22 mouse cellular contexts compared by ENCODE assay signal in the genomic region with DNA sequence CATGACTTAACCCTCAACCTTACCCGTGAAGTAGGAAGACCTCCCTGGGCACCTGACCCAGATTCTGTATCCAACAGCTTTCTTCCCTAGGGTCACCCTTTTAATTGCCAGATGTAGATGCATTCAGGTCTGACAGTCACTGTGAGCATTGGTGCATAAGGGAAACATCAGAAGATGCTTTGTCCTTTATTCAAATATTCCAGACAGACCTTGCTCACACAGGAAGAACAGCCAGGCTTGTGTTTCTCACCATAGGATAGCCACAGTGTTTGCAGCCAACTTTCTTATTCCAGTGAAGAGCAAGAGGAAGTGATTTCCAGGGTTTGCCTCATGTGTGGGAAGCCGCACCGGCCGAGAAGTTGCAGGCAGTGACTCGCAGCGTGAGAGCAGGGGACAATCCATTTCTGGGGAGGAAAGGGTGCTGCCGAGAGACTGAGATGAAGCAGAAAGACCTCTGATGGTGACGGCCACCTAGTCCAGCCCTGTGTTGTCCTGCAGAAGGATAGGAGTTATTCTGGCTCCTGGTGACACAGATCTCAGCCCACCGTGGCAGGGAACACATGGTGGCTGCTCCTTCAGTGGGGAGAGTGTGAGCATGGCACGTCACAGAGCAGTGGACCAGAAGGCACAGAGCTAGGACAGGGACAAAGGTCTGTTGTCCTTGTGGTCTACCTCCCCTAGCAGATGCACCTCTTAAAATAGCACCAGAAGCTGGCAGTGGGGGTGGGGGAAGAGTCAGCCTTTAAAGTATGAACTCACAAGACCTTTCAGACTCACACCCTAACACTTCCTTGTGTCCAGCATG. TPM values are rescaled to one million over a fixed set of nuclear protein-coding genes. Genes with fewer than 3 reads are reported as not detected.
A peak's percentile ranks its signal among the peaks of the same experiment; 100 is the strongest.
DNase-seq lines count a peak whose midpoint lies in the region; ATAC-seq and TF ChIP-seq lines count a peak whose summit lies in the region.
"Had no signal": no experiment of that assay in that cellular context is flagged by ENCODE, and none has a peak within 500 bp of the region (broad histone marks: within the 10 kb centered on the region; RNA-seq: fewer than 3 reads in every experiment).

No protein-coding gene starts in this region.

- H3K27ac ChIP-seq in forebrain, embryonic 11.5 days (ENCODE audit: low read depth, low read length): no peak overlapping the region
- H3K27ac ChIP-seq in forebrain, embryonic 12.5 days: no peak overlapping the region
- H3K27ac ChIP-seq in hindbrain, embryonic 13.5 days: peak overlapping the region; percentile 12; the same call in 1 of the 2 replicates
- no peak overlapping the region for H3K27ac ChIP-seq in hindbrain, postnatal 0 days
- H3K27ac ChIP-seq in midbrain, embryonic 13.5 days: peak overlapping the region; percentile 9; the same call in 1 of the 2 replicates
- H3K27ac ChIP-seq in midbrain, postnatal 0 days (ENCODE audit: low read depth, low read length): no peak overlapping the region
- H3K27ac ChIP-seq in left cerebral cortex, adult 2 months: no peak overlapping the region
- H3K27ac ChIP-seq: embryonic facial prominence, embryonic 15.5 days; forebrain, embryonic 15.5 days; intestine, embryonic 15.5 days; lung, embryonic 15.5 days had no signal

- WGBS in forebrain, embryonic 11.5 days: 83% methylated on average over 10 of the region's 10 CpGs
- WGBS in forebrain, embryonic 12.5 days: 76% methylated on average over 10 of the region's 10 CpGs
- 70% methylated on average over 10 of the region's 10 CpGs for WGBS in hindbrain, embryonic 13.5 days
- WGBS in hindbrain, postnatal 0 days: 42% methylated on average over 10 of the region's 10 CpGs
- WGBS in midbrain, embryonic 13.5 days: 76% methylated on average over 10 of the region's 10 CpGs
- WGBS in midbrain, postnatal 0 days: 75% methylated on average over 10 of the region's 10 CpGs

- intact Hi-C loops in left cerebral cortex, adult 2 months (cut with DNase I): no loop called here

- no peak overlapping the region for H3K4me2 ChIP-seq in forebrain, embryonic 11.5 days (ENCODE audit: low read depth, low read length, severe bottlenecking)
- H3K4me2 ChIP-seq in forebrain, embryonic 12.5 days: no peak overlapping the region
- H3K4me2 ChIP-seq in hindbrain, embryonic 13.5 days: no peak overlapping the region
- no peak overlapping the region for H3K4me2 ChIP-seq in hindbrain, postnatal 0 days (ENCODE audit: low read depth, low read length)
- H3K4me2 ChIP-seq in midbrain, embryonic 13.5 days (replicated peaks): no peak overlapping the region
- no peak overlapping the region for H3K4me2 ChIP-seq in midbrain, postnatal 0 days (ENCODE audit: low read depth, low read length, poor library complexity, severe bottlenecking)
- H3K4me2 ChIP-seq: embryonic facial prominence, embryonic 15.5 days; forebrain, embryonic 15.5 days; intestine, embryonic 15.5 days; lung, embryonic 15.5 days had no signal

- no peak for TF ChIP-seq CTCF in hindbrain, postnatal 0 days (IDR thresholded peaks at IDR 0.05; ENCODE audit: low read depth)
- TF ChIP-seq CTCF in midbrain, postnatal 0 days (IDR thresholded peaks at IDR 0.05): no peak
- TF ChIP-seq CTCF in left cerebral cortex, adult 2 months (IDR thresholded peaks at IDR 0.05): no peak

- no peaks in the 10 kb centered on the region for H3K36me3 ChIP-seq in forebrain, embryonic 11.5 days (ENCODE audit: control insufficient read depth, insufficient read depth, low read length)
- H3K36me3 ChIP-seq in forebrain, embryonic 12.5 days (replicated peaks): no peaks in the 10 kb centered on the region
- H3K36me3 ChIP-seq in hindbrain, embryonic 13.5 days: no peaks in the 10 kb centered on the region
- H3K36me3 ChIP-seq in hindbrain, postnatal 0 days (ENCODE audit: insufficient read depth, low read length): no peaks in the 10 kb centered on the region
- no peaks in the 10 kb centered on the region for H3K36me3 ChIP-seq in midbrain, embryonic 13.5 days
- H3K36me3 ChIP-seq in midbrain, postnatal 0 days (ENCODE audit: insufficient read depth, low read length): no peaks in the 10 kb centered on the region
- H3K36me3 ChIP-seq: embryonic facial prominence, embryonic 15.5 days; forebrain, embryonic 15.5 days; intestine, embryonic 15.5 days; lung, embryonic 15.5 days had no signal

- no peak overlapping the region for H3K4me3 ChIP-seq in forebrain, embryonic 11.5 days (ENCODE audit: low read depth, low read length)
- H3K4me3 ChIP-seq in forebrain, embryonic 12.5 days (replicated peaks): no peak overlapping the region
- H3K4me3 ChIP-seq in hindbrain, embryonic 13.5 days: no peak overlapping the region
- no peak overlapping the region for H3K4me3 ChIP-seq in hindbrain, postnatal 0 days (ENCODE audit: low read length)
- no peak overlapping the region for H3K4me3 ChIP-seq in midbrain, embryonic 13.5 days (replicated peaks)
- no peak overlapping the region for H3K4me3 ChIP-seq in midbrain, postnatal 0 days (ENCODE audit: low read depth, low read length)
- H3K4me3 ChIP-seq in left cerebral cortex, adult 2 months: no peak overlapping the region
- H3K4me3 ChIP-seq: embryonic facial prominence, embryonic 15.5 days; forebrain, embryonic 15.5 days; intestine, embryonic 15.5 days; lung, embryonic 15.5 days had no signal

- peaks cover 10% of the 10 kb centered on the region; the same call in 1 of the 2 replicates for H3K4me1 ChIP-seq in forebrain, embryonic 11.5 days (replicated peaks; ENCODE audit: control insufficient read depth, insufficient read depth, low read length)
- peaks cover 28% of the 10 kb centered on the region for H3K4me1 ChIP-seq in forebrain, embryonic 12.5 days
- H3K4me1 ChIP-seq in hindbrain, embryonic 13.5 days (replicated peaks): peaks cover 36% of the 10 kb centered on the region
- H3K4me1 ChIP-seq in hindbrain, postnatal 0 days (ENCODE audit: insufficient read depth, low read length): peaks cover 20% of the 10 kb centered on the region
- peaks cover 37% of the 10 kb centered on the region for H3K4me1 ChIP-seq in midbrain, embryonic 13.5 days (replicated peaks)
- H3K4me1 ChIP-seq in midbrain, postnatal 0 days (ENCODE audit: insufficient read depth, low read length): peaks cover 4% of the 10 kb centered on the region; the same call in 1 of the 2 replicates

- ATAC-seq in forebrain, embryonic 11.5 days (replicated peaks; ENCODE audit: low FRiP score): no peak
- no peak for ATAC-seq in forebrain, embryonic 12.5 days (ENCODE audit: low FRiP score)
- no peak for ATAC-seq in hindbrain, embryonic 13.5 days (ENCODE audit: low FRiP score)
- ATAC-seq in hindbrain, postnatal 0 days: no peak
- ATAC-seq in midbrain, embryonic 13.5 days: no peak
- no peak for ATAC-seq in midbrain, postnatal 0 days (ENCODE audit: low FRiP score)
- ATAC-seq: activated CD4-positive, CD25-positive, alpha-beta regulatory T cell, adult 4 months; forebrain, embryonic 15.5 days; intestine, embryonic 15.5 days had no signal

- no peaks in the 10 kb centered on the region for H3K9me3 ChIP-seq in forebrain, embryonic 11.5 days (ENCODE audit: control insufficient read depth, low read length)
- no peaks in the 10 kb centered on the region for H3K9me3 ChIP-seq in forebrain, embryonic 12.5 days
- no peaks in the 10 kb centered on the region for H3K9me3 ChIP-seq in hindbrain, embryonic 13.5 days
- H3K9me3 ChIP-seq in hindbrain, postnatal 0 days (ENCODE audit: low read length): no peaks in the 10 kb centered on the region
- H3K9me3 ChIP-seq in midbrain, embryonic 13.5 days: no peaks in the 10 kb centered on the region
- no peaks in the 10 kb centered on the region for H3K9me3 ChIP-seq in midbrain, postnatal 0 days (ENCODE audit: low read length)
- H3K9me3 ChIP-seq: embryonic facial prominence, embryonic 15.5 days; forebrain, embryonic 15.5 days; intestine, embryonic 15.5 days; lung, embryonic 15.5 days had no signal

- H3K27me3 ChIP-seq in forebrain, embryonic 11.5 days (ENCODE audit: control insufficient read depth, insufficient read depth, low read length): no peaks in the 10 kb centered on the region
- H3K27me3 ChIP-seq in forebrain, embryonic 12.5 days: no peaks in the 10 kb centered on the region
- 0 out of 2 replicates have a peak, but pooled peaks cover 2% of the 10 kb centered on the region for H3K27me3 ChIP-seq in hindbrain, embryonic 13.5 days
- H3K27me3 ChIP-seq in hindbrain, postnatal 0 days (ENCODE audit: insufficient read depth, low read length): no peaks in the 10 kb centered on the region
- H3K27me3 ChIP-seq in midbrain, embryonic 13.5 days: no peaks in the 10 kb centered on the region
- H3K27me3 ChIP-seq in midbrain, postnatal 0 days (ENCODE audit: insufficient read depth, low read length): no peaks in the 10 kb centered on the region
- H3K27me3 ChIP-seq: embryonic facial prominence, embryonic 15.5 days; forebrain, embryonic 15.5 days; intestine, embryonic 15.5 days; lung, embryonic 15.5 days had no signal

- peak; percentile 51 for DNase-seq in forebrain, embryonic 11.5 days (ENCODE audit: low spot score)
- no peak for DNase-seq in hindbrain, postnatal 0 days (ENCODE audit: low spot score)
- no peak for DNase-seq in midbrain, postnatal 0 days (ENCODE audit: low spot score)
- DNase-seq in left cerebral cortex, adult 2 months (ENCODE audit: extremely low spot score in 1 of 2, low spot score in 2 of 2): no peak
- no peak for DNase-seq in urinary bladder, adult 18-20 months (ENCODE audit: low spot score in 2 of 2)
- DNase-seq: adrenal gland, postnatal 25 days; cerebellum, adult 9-10 months; right cerebral cortex, adult 18-20 months; thymus, postnatal 14 days had no signal

- no peak overlapping the region for H3K9ac ChIP-seq in forebrain, embryonic 11.5 days (ENCODE audit: low read length)
- H3K9ac ChIP-seq in forebrain, embryonic 12.5 days: no peak overlapping the region
- H3K9ac ChIP-seq in hindbrain, embryonic 13.5 days: no peak overlapping the region
- H3K9ac ChIP-seq in hindbrain, postnatal 0 days (replicated peaks; ENCODE audit: low read length): no peak overlapping the region
- no peak overlapping the region for H3K9ac ChIP-seq in midbrain, embryonic 13.5 days (replicated peaks)
- no peak overlapping the region for H3K9ac ChIP-seq in midbrain, postnatal 0 days (replicated peaks; ENCODE audit: low read length, poor library complexity, severe bottlenecking)
- H3K9ac ChIP-seq: embryonic facial prominence, embryonic 15.5 days; forebrain, embryonic 15.5 days; intestine, embryonic 15.5 days; lung, embryonic 15.5 days had no signal

RNA-seq across cellular contexts. Expression of gene Lmntd1, which starts 32.6 kb away (rescaled TPM):
- 0.31 and 0.33 TPM in 2 replicates for polyA plus RNA-seq in forebrain, embryonic 11.5 days (2014; fragmentation: Nextera tagmentation; extraction: Ambion mirVana)
- 0.29 and 0.47 TPM in 2 replicates for polyA plus RNA-seq in forebrain, embryonic 12.5 days (2016; fragmentation: Nextera tagmentation; extraction: Ambion mirVana)
- 0.75 and 1.00 TPM in 2 replicates for polyA plus RNA-seq in hindbrain, embryonic 13.5 days (2015; fragmentation: Nextera tagmentation; extraction: Ambion mirVana)
- total RNA-seq in hindbrain, postnatal 0 days (2014; rRNA removed): 1.2 and 1.5 TPM in 2 replicates
- 1.8 and 2.3 TPM in 2 replicates for polyA plus RNA-seq in hindbrain, postnatal 0 days (2015; fragmentation: Nextera tagmentation; extraction: Ambion mirVana)
- 0.78 and 1.3 TPM in 2 replicates for polyA plus RNA-seq in midbrain, embryonic 13.5 days (2015; fragmentation: Nextera tagmentation; extraction: Ambion mirVana)
- total RNA-seq in midbrain, postnatal 0 days (2014; rRNA removed): 2.0 and 2.3 TPM in 2 replicates
- 1.5 and 2.7 TPM in 2 replicates for polyA plus RNA-seq in midbrain, postnatal 0 days (2015; fragmentation: Nextera tagmentation; extraction: Ambion mirVana)
- 1 to 10 TPM; 1.8 to 2.0 TPM for total RNA-seq in left cerebral cortex, adult 2 months (2021)
- total RNA-seq: hematopoietic stem cell, adult 5-6 weeks; megakaryocyte progenitor cell, adult 5-6 weeks had no signal

RNA-seq across cellular contexts. Expression of gene Tuba3b, which starts 34.0 kb away (rescaled TPM):
- not detected in 2 replicates for polyA plus RNA-seq in forebrain, embryonic 11.5 days (2014; fragmentation: Nextera tagmentation; extraction: Ambion mirVana)
- polyA plus RNA-seq in forebrain, embryonic 12.5 days (2016; fragmentation: Nextera tagmentation; extraction: Ambion mirVana): not detected in 2 replicates
- not detected in 2 replicates for polyA plus RNA-seq in hindbrain, embryonic 13.5 days (2015; fragmentation: Nextera tagmentation; extraction: Ambion mirVana)
- total RNA-seq in hindbrain, postnatal 0 days (2014; rRNA removed): 0.11 TPM in 1 of 2 replicates, not detected in the other
- not detected in 2 replicates for polyA plus RNA-seq in hindbrain, postnatal 0 days (2015; fragmentation: Nextera tagmentation; extraction: Ambion mirVana)
- polyA plus RNA-seq in midbrain, embryonic 13.5 days (2015; fragmentation: Nextera tagmentation; extraction: Ambion mirVana): not detected in 2 replicates
- 0.44 TPM in 1 of 2 replicates, not detected in the other for total RNA-seq in midbrain, postnatal 0 days (2014; rRNA removed)
- 0.11 TPM in 1 of 2 replicates, not detected in the other for polyA plus RNA-seq in midbrain, postnatal 0 days (2015; fragmentation: Nextera tagmentation; extraction: Ambion mirVana)
- total RNA-seq in left cerebral cortex, adult 2 months (2021): not detected
- total RNA-seq: adrenal gland, postnatal 25 days; hematopoietic stem cell, adult 5-6 weeks; megakaryocyte progenitor cell, adult 5-6 weeks; neutrophil, adult 5-6 weeks had no signal
- polyA plus RNA-seq: activated CD4-positive, CD25-positive, alpha-beta regulatory T cell, adult 4 months; embryonic facial prominence, embryonic 15.5 days; forebrain, embryonic 15.5 days; intestine, embryonic 15.5 days; limb, embryonic 14.5 days; lung, embryonic 15.5 days; stomach, embryonic 14.5 days had no signal

Comparison
In these comparisons a context has a peak if more than half of its experiments do, and no peak if none do; other contexts are left out.
1. H3K27ac ChIP-seq: peak in hindbrain, embryonic 13.5 days (single experiment) and midbrain, embryonic 13.5 days (single experiment); none in forebrain, embryonic 11.5 days (single experiment), forebrain, embryonic 12.5 days (single experiment), hindbrain, postnatal 0 days (single experiment), midbrain, postnatal 0 days (single experiment) and left cerebral cortex, adult 2 months (single experiment).